Mouse (Mus musculus) hindlimb bud, embryonic 11.5 days (tissue): ENCODE measurements at regions not wholly inside any gene's neighbourhood (a gene's known extent, or its start where the extent isn't known, plus 50 kb on each side); places are given as distances from the start of the nearest gene placed in this dataset.

Experiments
- DNase-seq: peaks from one replicate; pipeline ENCODE4 v3.0.0-alpha.2; 2012; ENCODE audit warnings: low read depth, low spot score; ENCODE audit errors: extremely low spot score

- no peak for DNase-seq
Observed at GRCm38 (mm10) chr12:12527366-12527765, 265.4 kb downstream of the Fam49a start.

DNA sequence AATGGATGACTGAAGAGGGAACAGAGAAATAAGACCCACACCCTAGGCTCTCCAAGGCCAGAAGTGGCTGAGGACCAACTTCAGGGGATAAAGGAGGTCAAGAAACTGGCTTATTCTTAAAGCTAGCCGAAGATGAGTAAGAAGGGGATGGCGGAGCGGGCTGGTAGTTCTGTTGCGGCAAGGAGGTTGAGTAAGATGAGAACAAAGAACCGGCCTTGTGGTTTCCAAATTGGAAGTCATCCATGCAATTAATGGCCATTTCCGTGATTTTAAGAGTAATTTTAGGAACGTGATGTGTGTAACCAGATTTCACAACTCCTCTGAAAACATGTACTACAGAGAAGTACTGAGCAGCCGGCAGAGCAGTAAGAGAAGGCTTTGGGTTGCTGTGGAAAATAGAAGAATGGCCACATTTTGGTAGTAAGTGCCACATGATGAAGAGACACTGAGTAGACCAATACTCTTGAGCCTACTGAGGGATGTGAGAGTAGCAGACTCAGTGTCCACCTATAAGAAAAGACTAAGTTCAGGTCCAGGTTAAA is 258.4 kb downstream of the Fam49a start:
- DNase-seq = no peak

- no peak for DNase-seq
Observed at GRCm38 (mm10) chr12:12518490-12519070, 256.6 kb downstream of the Fam49a start.

- DNase-seq = no peak
Observed at GRCm38 (mm10) chr12:12517020-12517419, 255.1 kb downstream of the Fam49a start.

DNA sequence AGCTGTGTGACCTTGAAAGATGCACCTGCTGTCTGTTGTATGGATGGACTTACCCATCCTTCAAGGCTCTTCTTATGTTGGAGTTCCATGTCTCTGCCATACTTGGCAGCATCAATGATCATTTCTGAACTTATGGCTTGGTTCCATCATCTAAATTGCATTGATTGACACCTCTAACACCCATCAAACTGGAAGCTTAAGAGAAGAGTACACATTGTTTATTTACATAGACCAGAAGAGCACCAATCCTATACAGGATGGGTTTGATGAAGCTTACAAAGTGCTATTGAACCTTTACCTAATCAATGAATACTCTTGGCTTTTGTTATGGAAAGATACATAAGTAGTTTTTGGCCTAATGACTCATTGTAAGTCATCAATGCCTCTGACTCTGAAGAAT is 248.8 kb downstream of the Fam49a start:
- DNase-seq = no peak

DNA sequence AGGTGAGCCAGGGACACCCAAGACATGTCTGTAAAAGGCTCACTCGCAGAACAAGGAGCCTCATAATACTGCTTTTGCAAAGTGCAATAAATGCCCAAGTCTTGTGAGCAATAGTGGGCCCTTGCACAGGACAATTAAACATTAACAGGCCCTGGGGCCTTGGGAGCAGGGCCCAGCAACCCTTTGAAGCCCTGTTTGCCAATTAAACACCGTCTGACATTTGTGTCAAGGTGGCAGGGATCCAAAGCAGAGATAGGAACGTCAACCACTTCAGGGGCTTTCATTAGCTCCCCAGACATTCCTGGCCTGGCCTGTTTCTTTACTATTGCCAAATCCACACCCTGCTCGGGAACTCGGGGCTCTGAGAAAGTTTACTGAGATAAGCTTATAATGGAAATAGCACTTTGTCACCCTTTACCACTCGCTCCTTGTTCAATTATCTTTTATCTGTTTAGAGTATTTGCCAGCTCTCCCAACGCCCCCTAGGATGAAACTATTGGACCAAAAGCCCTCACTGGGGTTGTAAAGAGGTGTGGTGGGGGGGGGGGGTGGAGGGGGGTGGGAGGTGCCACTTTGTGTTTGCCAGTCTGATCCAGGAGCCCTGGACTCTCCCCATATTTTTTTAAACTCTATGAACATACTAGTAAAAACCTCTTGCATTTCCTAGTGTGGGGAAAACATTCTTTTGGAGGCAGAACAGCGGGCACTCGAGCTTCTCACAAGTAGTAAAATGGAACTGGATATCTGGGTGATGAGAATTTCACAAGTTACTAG is 247.4 kb downstream of the Fam49a start:
- peak; percentile 33 for DNase-seq

DNA sequence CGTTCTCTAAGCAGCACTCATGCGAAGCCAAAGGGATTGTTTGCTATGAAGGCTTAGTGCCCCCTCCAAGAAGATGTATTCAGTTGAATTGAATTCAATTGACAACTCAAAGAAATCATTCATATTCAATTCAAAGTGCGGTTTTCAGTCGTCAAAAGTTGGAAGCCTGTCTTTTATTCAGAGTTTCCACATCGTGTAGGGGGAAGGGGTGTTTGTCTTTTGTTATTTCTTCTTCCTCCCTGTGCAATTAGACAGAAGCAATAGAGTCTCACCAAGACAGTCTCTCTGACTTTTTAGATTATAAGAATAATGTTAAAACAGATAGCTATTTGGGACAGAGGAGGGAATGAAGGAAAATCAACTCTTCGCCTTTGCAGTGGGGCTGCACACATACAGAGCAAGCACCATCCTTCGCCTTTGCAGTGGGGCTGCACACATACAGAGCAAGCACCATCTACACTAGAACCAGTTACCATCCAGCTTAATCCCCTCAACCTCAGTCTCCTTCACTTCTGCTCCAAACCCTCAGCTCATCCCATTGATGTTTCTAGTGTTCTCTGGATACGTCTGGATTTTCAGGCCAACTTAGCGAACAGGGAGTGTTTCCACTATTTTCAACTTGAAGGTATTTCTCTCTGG is 246.7 kb downstream of the Fam49a start:
- no peak for DNase-seq

- no peak for DNase-seq
Observed at GRCm38 (mm10) chr12:12506671-12507070, 244.7 kb downstream of the Fam49a start.

- no peak for DNase-seq
Observed at GRCm38 (mm10) chr12:12505590-12505989, 243.7 kb downstream of the Fam49a start.

GRCm38 (mm10) chr12:12499903-12500302 is 238.0 kb downstream of the Fam49a start:
- no peak for DNase-seq

DNA sequence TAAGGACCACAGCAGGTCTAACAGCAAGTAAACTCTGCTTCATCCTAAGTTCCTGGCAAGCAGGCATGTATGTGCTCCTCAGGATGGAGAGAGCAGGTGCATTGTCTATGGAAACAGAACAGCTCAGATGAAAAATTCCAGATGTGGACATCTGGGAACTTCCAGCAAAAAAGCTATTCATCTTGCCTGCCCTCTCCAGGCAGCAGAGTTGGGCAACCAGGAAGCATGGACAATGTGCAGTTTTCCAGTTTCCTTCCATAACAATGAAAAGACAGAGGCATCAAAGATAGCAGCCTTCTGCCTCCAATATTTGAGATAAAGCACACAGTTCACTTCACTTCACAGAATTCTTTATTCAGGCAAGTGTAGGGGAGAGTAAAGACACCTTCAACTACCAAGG is 236.7 kb downstream of the Fam49a start:
- DNase-seq = no peak

GRCm38 (mm10) chr12:12497277-12497841 is 235.4 kb downstream of the Fam49a start:
- no peak for DNase-seq

DNA sequence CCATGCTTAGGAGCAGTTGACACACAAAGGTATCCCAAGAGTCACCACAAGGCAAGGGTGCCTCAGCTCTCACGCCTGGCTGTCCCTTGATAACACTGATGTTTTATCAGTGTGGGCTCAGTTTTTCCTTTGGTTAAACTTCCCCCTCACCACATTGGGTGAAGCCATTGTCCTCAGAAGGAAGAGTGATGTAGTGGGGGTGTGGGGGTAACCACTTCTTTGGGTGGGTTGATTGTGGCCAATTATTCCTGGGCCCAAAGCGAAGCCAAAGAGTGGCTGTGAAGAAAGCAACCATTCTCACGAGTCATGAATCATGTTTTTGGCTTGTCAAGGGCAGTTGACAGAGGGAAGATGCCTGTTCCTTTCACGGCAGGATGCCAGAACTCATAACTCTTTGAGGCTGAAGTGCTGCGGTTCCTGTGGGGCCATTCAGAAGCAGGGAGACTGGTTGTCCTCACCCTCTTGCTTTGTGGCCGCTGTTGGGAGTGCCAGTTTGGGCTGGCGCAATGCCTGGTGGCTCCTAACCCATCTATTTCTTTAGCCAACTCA is 234.7 kb downstream of the Fam49a start:
- DNase-seq = no peak

- DNase-seq = no peak
Observed at GRCm38 (mm10) chr12:12490173-12490572, 228.2 kb downstream of the Fam49a start.

DNA sequence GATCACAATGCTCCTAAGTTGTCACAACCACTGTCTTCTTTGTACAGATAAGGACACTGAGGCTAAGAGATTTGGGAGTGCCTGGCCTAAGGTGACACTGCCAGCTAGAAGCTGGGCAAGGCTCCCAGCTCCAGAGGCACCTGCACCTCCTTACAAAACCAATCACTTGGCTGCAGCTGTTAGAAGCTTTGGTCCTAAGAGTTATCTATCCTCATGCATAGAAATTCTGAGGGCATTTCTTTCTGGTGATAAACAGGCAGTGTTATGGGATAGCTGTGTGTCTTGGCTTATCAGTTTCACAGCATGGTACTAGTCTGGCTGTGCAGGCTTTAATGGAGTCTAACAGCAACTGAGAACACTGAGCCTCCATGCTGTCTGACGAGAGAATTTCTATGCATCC is 226.2 kb downstream of the Fam49a start:
- no peak for DNase-seq

- no peak for DNase-seq
Observed at GRCm38 (mm10) chr12:12486656-12487356, 224.9 kb downstream of the Fam49a start.

DNA sequence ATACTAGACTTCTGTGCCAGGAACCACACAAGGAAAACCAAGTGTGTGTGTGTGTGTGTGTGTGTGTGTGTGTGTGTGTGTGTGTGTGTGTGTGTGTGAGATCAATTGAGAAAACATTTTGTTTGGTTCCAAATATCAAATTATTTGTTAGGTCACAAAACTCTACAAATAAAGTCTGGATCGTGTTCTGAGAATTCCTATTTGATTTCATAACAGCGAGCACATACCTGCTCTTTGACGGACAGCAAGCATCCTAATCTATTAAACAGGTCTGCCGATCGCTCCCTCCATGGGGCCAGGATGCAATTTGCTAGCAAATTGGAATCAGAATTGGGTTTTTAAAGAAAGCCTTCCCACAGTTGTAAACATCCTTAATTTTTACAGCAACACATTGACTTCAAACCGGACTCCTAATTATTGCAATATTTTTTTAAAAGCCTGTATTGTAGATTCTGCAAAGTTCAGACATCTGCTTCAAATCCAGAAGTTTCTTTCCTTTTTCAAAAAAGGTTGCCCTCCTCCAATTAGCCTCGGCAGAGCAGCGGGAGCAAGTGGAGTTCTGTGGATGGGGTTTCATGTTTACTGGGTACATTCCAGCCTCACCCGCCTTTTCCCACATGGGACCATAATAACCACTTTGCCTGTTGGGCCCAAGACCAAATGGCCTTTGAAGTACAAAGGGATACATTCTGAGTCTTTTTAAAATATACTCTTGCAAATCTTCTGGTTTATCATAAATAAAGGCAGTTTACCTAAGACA is 223.2 kb downstream of the Fam49a start:
- peak; percentile 57 for DNase-seq

DNA sequence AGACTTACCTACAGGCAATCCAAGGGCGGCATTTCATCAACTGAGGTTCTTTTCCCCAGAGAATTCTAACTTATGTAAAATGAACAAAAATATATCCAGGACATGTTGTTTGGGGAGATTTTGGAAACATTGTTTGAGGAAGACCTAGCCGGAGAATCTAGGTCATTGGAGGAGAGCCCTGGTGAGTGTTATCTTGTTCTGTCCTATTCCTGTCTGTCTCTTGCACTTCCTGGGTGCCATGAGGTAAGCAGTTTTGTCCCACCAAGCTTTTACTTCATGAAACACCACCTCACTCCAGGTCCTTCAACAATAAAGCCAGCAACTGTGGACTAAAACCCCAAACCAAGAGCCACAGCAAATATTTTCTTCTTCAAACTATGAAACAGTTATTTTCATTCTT is 218.5 kb downstream of the Fam49a start:
- DNase-seq = no peak

DNA sequence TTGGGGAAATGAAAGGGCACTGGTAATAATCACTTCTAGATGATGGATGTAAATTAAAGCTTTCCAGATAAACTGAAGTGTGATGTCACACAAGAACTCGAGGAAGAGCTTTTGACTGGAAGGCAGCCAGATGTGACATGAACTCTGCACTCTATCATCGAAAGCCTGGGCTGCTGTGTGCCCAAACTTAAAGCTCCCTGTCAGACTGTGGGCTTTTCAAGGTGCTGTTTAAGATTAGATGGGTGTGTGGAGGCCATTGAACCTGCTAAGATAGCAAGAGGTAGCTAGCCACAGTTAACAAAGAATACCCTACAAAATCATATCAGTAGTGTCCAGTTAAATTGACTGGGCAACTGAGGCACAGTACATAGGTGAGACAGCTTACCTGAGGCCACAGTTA is 190.1 kb downstream of the Fam49a start:
- no peak for DNase-seq

DNA sequence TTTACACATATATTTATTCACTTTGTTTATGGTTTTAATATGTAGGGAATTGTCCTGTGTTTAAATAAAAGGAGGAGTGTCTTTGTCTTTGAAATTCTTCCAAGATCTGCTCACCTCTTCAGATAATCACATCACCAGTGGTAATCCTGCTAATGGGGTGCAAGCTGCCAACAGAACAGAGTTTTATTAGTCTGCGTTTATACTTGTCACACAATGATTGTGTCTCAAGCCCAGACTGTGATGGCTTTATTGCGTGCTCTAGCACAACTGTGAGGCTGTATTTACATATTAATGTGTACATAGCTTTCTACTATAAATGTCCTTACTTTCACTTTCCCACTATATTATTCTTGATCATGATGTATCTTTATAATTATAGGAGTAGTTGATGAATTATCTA is 184.8 kb downstream of the Fam49a start:
- no peak for DNase-seq
